Mouse (Mus musculus) heart, embryonic 10.5 days (tissue): ENCODE measurements around the gene Alg12. TPM values are rescaled to one million over a fixed set of nuclear protein-coding genes. Genes with fewer than 3 reads are reported as not detected.

Experiments used
- DNase-seq: peaks from one replicate; pipeline ENCODE4 v3.0.0-alpha.2; 2017; ENCODE audit warnings: low spot score
- H3K27ac ChIP-seq: fragments of 300-500 bp; sonication (generic); 2 replicates; pipeline ENCODE4 v1.5.1; 2016; ENCODE audit warnings: mild to moderate bottlenecking
- H3K27me3 ChIP-seq: fragments of 300-500 bp; sonication (generic); 2 replicates; pipeline ENCODE4 v1.6.1; 2016; ENCODE audit warnings: mild to moderate bottlenecking; ENCODE audit not compliant: poor library complexity, insufficient read depth, severe bottlenecking
- H3K36me3 ChIP-seq: fragments of 300-500 bp; sonication (generic); 2 replicates; pipeline ENCODE4 v1.6.1; 2016; ENCODE audit warnings: mild to moderate bottlenecking, moderate library complexity
- H3K4me1 ChIP-seq: fragments of 300-500 bp; sonication (generic); 2 replicates; pipeline ENCODE4 v1.6.1; 2016; ENCODE audit warnings: mild to moderate bottlenecking
- H3K4me3 ChIP-seq: fragments of 300-500 bp; sonication (generic); 2 replicates; pipeline ENCODE4 v1.5.1; 2016; ENCODE audit warnings: mild to moderate bottlenecking, moderate library complexity
- H3K9me3 ChIP-seq: fragments of 300-500 bp; sonication (generic); 2 replicates; pipeline ENCODE4 v1.6.1; 2016; ENCODE audit warnings: mild to moderate bottlenecking, moderate library complexity
- WGBS: fragments of 180-500 bp; shearing (Covaris S2); methylation state at CpG from one replicate; pipeline ENCODE4 v1.1.7; 2016; 5-methylcytosine and 5-hydroxymethylcytosine counted together
- polyA plus RNA-seq: library from polyadenylated mRNA; unstranded; fragments of >200 nt; fragmentation: Nextera tagmentation; extraction: Ambion mirVana; gene quantifications from 2 replicates; pipeline ENCODE4 v1.2.1, GENCODE M21; 2016

Alg12 gene
- polyA plus RNA-seq, 1 experiment from 2014 or later, result 15.2 TPM

GRCm38 (mm10) chr15:88850146-88850826 lies 31.2 kb upstream of the Alg12 start:
- 57% methylated on average over 10 of the region's 10 CpGs for WGBS
- H3K27ac ChIP-seq, result peak overlapping the region; percentile 56

GRCm38 (mm10) chr15:88849621-88850020 lies 30.5 kb upstream of the Alg12 start:
- Histone ChIP-seq H3K27me3 (no peaks in the 10 kb centered on the region), H3K36me3 (no peaks in the 10 kb centered on the region), H3K9me3 (no peaks in the 10 kb centered on the region), H3K4me1 (peaks cover 43% of the 10 kb centered on the region), H3K4me3 (no peak overlapping the region), H3K27ac (no peak overlapping the region)
- 87% methylated on average over 2 of the region's 2 CpGs for WGBS
- DNase-seq, result no peak

More at GRCm38 (mm10) chr15:88850146-88850826, 31.2 kb upstream of the Alg12 start:
- no peak overlapping the region for H3K4me3 ChIP-seq
- no peaks in the 10 kb centered on the region for H3K36me3 ChIP-seq
- H3K4me1 ChIP-seq, result peaks cover 50% of the 10 kb centered on the region
- DNase-seq, result no peak
- H3K9me3 ChIP-seq, result no peaks in the 10 kb centered on the region
- no peaks in the 10 kb centered on the region for H3K27me3 ChIP-seq

GRCm38 (mm10) chr15:88848661-88849060 lies 29.5 kb upstream of the Alg12 start:
- WGBS, result 85% methylated on average over 1 of the region's 1 CpGs
- no peak for DNase-seq
- Histone ChIP-seq H3K9me3 (no peaks in the 10 kb centered on the region), H3K4me1 (peaks cover 42% of the 10 kb centered on the region), H3K27me3 (no peaks in the 10 kb centered on the region), H3K4me3 (no peak overlapping the region), H3K36me3 (no peaks in the 10 kb centered on the region), H3K27ac (no peak overlapping the region)

- Histone ChIP-seq H3K27me3 (no peaks in the 10 kb centered on the region), H3K4me1 (peaks cover 46% of the 10 kb centered on the region), H3K27ac (no peak overlapping the region), H3K36me3 (no peaks in the 10 kb centered on the region), H3K4me3 (no peak overlapping the region), H3K9me3 (no peaks in the 10 kb centered on the region)
- 84% methylated on average over 7 of the region's 7 CpGs for WGBS
- no peak for DNase-seq
These were observed 25.8 kb upstream of the Alg12 start for GRCm38 (mm10) chr15:88844966-88845365.

- no peak overlapping the region for H3K4me3 ChIP-seq
- no peaks in the 10 kb centered on the region for H3K36me3 ChIP-seq
- WGBS, result 35% methylated on average over 8 of the region's 8 CpGs
- no peaks in the 10 kb centered on the region for H3K9me3 ChIP-seq
- H3K4me1 ChIP-seq, result peaks cover 58% of the 10 kb centered on the region
- DNase-seq, result no peak
- peak overlapping the region; percentile 83 for H3K27ac ChIP-seq
- no peaks in the 10 kb centered on the region for H3K27me3 ChIP-seq
These were observed 24.5 kb upstream of the Alg12 start for GRCm38 (mm10) chr15:88843486-88844097.

GRCm38 (mm10) chr15:88842300-88842673 lies 23.2 kb upstream of the Alg12 start:
- Histone ChIP-seq H3K36me3 (no peaks in the 10 kb centered on the region), H3K9me3 (no peaks in the 10 kb centered on the region), H3K4me1 (peaks cover 66% of the 10 kb centered on the region), H3K27ac (peak overlapping the region; percentile 95), H3K4me3 (no peak overlapping the region), H3K27me3 (no peaks in the 10 kb centered on the region)
- no peak for DNase-seq
- WGBS, result 63% methylated on average over 3 of the region's 3 CpGs

GRCm38 (mm10) chr15:88841580-88842299 lies 22.6 kb upstream of the Alg12 start:
- Histone ChIP-seq H3K4me1 (peaks cover 70% of the 10 kb centered on the region), H3K27me3 (no peaks in the 10 kb centered on the region), H3K4me3 (no peak overlapping the region), H3K27ac (peak overlapping the region; percentile 95), H3K9me3 (no peaks in the 10 kb centered on the region), H3K36me3 (no peaks in the 10 kb centered on the region)
- WGBS, result 81% methylated on average over 3 of the region's 3 CpGs
- DNase-seq, result no peak

- Histone ChIP-seq H3K4me3 (no peak overlapping the region), H3K27ac (peak overlapping the region; percentile 95), H3K4me1 (peaks cover 76% of the 10 kb centered on the region), H3K36me3 (no peaks in the 10 kb centered on the region), H3K9me3 (no peaks in the 10 kb centered on the region), H3K27me3 (no peaks in the 10 kb centered on the region)
- DNase-seq, result no peak
- WGBS, result 90% methylated on average over 2 of the region's 2 CpGs
These were observed 22.0 kb upstream of the Alg12 start for GRCm38 (mm10) chr15:88841160-88841559.

GRCm38 (mm10) chr15:88840126-88840525 lies 21.0 kb upstream of the Alg12 start:
- no peaks in the 10 kb centered on the region for H3K36me3 ChIP-seq
- peak overlapping the region; percentile 95 for H3K27ac ChIP-seq
- peak; percentile 89 for DNase-seq
- WGBS, result 22% methylated on average over 10 of the region's 10 CpGs
- no peaks in the 10 kb centered on the region for H3K27me3 ChIP-seq
- H3K9me3 ChIP-seq, result no peaks in the 10 kb centered on the region
- no peak overlapping the region for H3K4me3 ChIP-seq
- peaks cover 78% of the 10 kb centered on the region for H3K4me1 ChIP-seq

GRCm38 (mm10) chr15:88839271-88839670 lies 20.2 kb upstream of the Alg12 start:
- DNase-seq, result peak; percentile 96
- H3K27ac ChIP-seq, result peak overlapping the region; percentile 95

GRCm38 (mm10) chr15:88837977-88838376 lies 18.9 kb upstream of the Alg12 start:
- H3K27ac ChIP-seq, result peak overlapping the region; percentile 92
- no peak for DNase-seq
- H3K4me1 ChIP-seq, result peaks cover 65% of the 10 kb centered on the region
- WGBS, result 1% methylated on average over 11 of the region's 11 CpGs
- no peaks in the 10 kb centered on the region for H3K36me3 ChIP-seq
- peak overlapping the region; percentile 69 for H3K4me3 ChIP-seq
- no peaks in the 10 kb centered on the region for H3K27me3 ChIP-seq
- H3K9me3 ChIP-seq, result no peaks in the 10 kb centered on the region

More at GRCm38 (mm10) chr15:88839271-88839670, 20.2 kb upstream of the Alg12 start:
- Histone ChIP-seq H3K36me3 (no peaks in the 10 kb centered on the region), H3K4me1 (peaks cover 77% of the 10 kb centered on the region), H3K9me3 (no peaks in the 10 kb centered on the region), H3K4me3 (peak overlapping the region; percentile 38), H3K27me3 (no peaks in the 10 kb centered on the region)
- WGBS, result 8% methylated on average over 9 of the region's 9 CpGs

- 1% methylated on average over 39 of the region's 39 CpGs for WGBS
These were observed 18.2 kb upstream of the Alg12 start for GRCm38 (mm10) chr15:88837199-88837932.

More at GRCm38 (mm10) chr15:88837199-88837932, 18.2 kb upstream of the Alg12 start:
- Histone ChIP-seq H3K27ac (peak overlapping the region; percentile 92), H3K27me3 (no peaks in the 10 kb centered on the region), H3K9me3 (no peaks in the 10 kb centered on the region), H3K36me3 (no peaks in the 10 kb centered on the region), H3K4me3 (peak overlapping the region; percentile 69), H3K4me1 (peaks cover 67% of the 10 kb centered on the region)
- peak; percentile 86 for DNase-seq
